Mouse (Mus musculus): ENCODE results near the gene Amelx.

The Amelx gene

DNA sequence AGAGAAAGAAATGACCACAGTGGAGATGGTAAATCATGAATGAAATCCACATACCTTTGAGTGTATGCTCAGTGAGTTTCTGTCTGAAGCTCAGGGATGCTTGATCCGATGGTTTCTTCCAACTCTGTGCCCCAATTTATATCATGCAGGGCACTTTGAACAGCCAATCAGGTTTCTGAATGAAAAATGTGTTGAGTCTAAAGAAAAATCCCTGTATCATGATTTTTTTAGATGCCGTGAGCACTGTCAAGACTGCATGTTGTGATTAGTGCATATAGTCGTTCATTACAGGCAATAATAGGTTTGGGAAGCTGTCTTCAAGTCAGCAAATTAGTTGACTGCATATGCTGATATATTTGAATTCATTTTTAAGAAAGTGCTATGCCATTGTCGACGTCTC lies at the start of gene Amelx:
Gene Amelx (minus strand): TSS at position 101 of the 400 bp plus-strand sequence.
- no peak for ATAC-seq (ENCODE audit: insufficient number of reproducible peaks, low FRiP score, low TSS enrichment)

- no peak for ATAC-seq (ENCODE audit: insufficient number of reproducible peaks, low FRiP score, low TSS enrichment)
These were observed 35.5 kb upstream of the Amelx start for GRCm38 (mm10) chrX:169222357-169223062.

DNA sequence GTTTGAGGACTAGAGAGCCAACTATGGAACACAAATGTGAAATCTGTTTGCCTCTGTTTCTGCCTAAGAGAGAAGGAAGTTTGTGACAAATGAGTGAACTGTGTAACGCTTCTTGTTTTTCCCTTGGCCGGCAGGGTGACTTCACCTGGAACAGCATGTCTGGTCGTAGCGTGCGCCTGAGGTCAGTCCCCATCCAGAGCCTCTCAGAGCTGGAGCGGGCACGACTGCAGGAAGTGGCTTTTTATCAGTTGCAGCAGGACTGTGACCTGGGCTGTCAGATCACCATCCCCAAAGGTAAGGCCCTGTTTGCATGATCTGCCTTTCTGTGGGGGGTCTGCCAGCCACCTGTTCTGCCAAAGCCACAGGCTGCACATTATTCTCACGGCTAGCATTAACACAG lies 33.1 kb upstream of the Amelx start:
- ATAC-seq (ENCODE audit: insufficient number of reproducible peaks, low FRiP score, low TSS enrichment) = no peak

DNA sequence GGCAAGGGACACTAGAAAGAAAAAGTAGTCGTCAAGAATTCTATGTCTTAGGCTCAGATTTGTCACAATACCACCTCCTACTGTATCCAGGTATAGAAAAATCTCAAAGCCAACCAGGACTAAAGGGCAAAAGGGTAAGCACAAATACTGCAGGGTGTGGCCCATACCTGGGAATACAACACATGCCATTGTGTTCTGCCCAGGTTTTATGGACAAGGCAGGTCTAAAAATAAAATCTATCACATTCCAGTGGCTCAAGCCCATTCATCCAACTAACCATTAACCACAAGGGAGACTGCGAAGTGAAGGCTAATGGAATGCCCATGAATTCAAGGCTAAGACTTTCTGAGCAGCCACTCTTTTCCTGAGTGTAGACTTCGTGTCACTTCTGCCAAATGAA lies 23.0 kb upstream of the Amelx start:
- no peak for ATAC-seq (ENCODE audit: insufficient number of reproducible peaks, low FRiP score, low TSS enrichment)

GRCm38 (mm10) chrX:169178634-169179033 lies 8.4 kb downstream of the Amelx start:
- ATAC-seq (ENCODE audit: insufficient number of reproducible peaks, low FRiP score, low TSS enrichment) = no peak

- ATAC-seq (ENCODE audit: insufficient number of reproducible peaks, low FRiP score, low TSS enrichment) = no peak
These were observed 13.2 kb downstream of the Amelx start for GRCm38 (mm10) chrX:169173796-169174195.

DNA sequence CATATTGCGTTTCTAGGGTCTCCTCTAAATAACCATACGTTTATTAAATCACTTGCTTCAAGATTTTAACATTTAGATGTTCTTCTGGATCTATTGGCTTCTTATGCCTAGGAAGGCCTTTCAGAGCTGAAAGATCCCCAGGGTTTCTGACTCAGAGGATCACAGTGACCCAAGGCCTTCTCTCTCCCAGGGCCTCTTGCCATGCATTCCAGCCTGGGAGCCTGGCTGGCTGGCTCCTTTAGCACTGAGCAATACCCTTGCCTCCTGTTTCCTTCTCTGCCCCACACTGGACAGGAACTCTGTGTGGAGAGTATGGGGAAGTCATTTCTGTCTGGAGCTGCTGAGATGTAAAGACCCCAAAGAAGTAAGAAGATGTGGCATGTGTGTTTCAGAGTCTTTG lies 16.0 kb downstream of the Amelx start:
- no peak for ATAC-seq (ENCODE audit: insufficient number of reproducible peaks, low FRiP score, low TSS enrichment)

- ATAC-seq (ENCODE audit: insufficient number of reproducible peaks, low FRiP score, low TSS enrichment) = no peak
These were observed 28.6 kb downstream of the Amelx start for GRCm38 (mm10) chrX:169158385-169158784.

GRCm38 (mm10) chrX:169153805-169154204 lies 33.2 kb downstream of the Amelx start:
- no peak for ATAC-seq (ENCODE audit: insufficient number of reproducible peaks, low FRiP score, low TSS enrichment)

- ATAC-seq (ENCODE audit: insufficient number of reproducible peaks, low FRiP score, low TSS enrichment) = no peak
These were observed 46.5 kb downstream of the Amelx start for GRCm38 (mm10) chrX:169140467-169140866.

DNA sequence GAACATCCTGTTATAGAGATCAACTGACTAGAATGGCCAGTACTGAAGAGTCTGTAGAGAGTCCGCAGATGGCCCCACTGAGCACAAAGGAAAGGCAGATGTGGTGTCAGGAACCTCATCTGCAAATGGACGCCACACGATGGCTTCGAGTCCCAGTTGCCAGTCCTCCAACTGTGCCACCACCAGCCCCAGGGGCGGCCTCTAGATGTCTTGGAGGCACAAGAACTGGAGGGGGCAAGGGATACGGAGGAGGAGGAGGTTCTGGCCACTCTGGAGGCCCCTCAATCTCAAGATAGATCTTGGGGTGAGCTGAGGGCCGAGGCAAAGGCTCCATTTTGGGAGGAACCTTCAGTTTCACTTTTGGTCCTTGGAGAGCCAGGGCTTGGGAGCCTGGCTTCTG lies 47.2 kb downstream of the Amelx start:
- ATAC-seq (ENCODE audit: insufficient number of reproducible peaks, low FRiP score, low TSS enrichment) = no peak
